Mouse (Mus musculus): ENCODE results near the gene Epha5. TPM values are rescaled to one million over a fixed set of nuclear protein-coding genes. Genes with fewer than 3 reads are reported as not detected.
A peak's percentile ranks its signal among the peaks of the same experiment; 100 is the strongest.

The Epha5 gene
- total RNA-seq, 2 experiments from 2014 or later: 129 to 137 TPM

- H3K27ac ChIP-seq: no peak overlapping the region
- H3K4me3 ChIP-seq: no peak overlapping the region
- TF ChIP-seq CTCF (conservative IDR thresholded peaks at IDR 0.05): no peak
- no peak for DNase-seq (ENCODE audit: low spot score in 2 of 2)
Measured at GRCm38 (mm10) chr5:84346728-84347499, 70.3 kb downstream of the Epha5 start.

- DNase-seq (ENCODE audit: low spot score in 2 of 2): no peak
- TF ChIP-seq CTCF (conservative IDR thresholded peaks at IDR 0.05): no peak
- Histone ChIP-seq H3K4me3 (no peak overlapping the region), H3K27ac (no peak overlapping the region)
Measured at GRCm38 (mm10) chr5:84335834-84336465, 81.2 kb downstream of the Epha5 start.

GRCm38 (mm10) chr5:84334481-84334880 lies 82.7 kb downstream of the Epha5 start:
- no peak for DNase-seq (ENCODE audit: low spot score in 2 of 2)
- TF ChIP-seq CTCF (conservative IDR thresholded peaks at IDR 0.05): no peak
- Histone ChIP-seq H3K4me3 (no peak overlapping the region), H3K27ac (no peak overlapping the region)

GRCm38 (mm10) chr5:84331631-84332030 lies 85.6 kb downstream of the Epha5 start:
- no peak for TF ChIP-seq CTCF (conservative IDR thresholded peaks at IDR 0.05)
- H3K4me3 ChIP-seq: no peak overlapping the region
- H3K27ac ChIP-seq: no peak overlapping the region
- no peak for DNase-seq (ENCODE audit: low spot score in 2 of 2)

GRCm38 (mm10) chr5:84320553-84320952 lies 96.6 kb downstream of the Epha5 start:
- Histone ChIP-seq H3K4me3 (no peak overlapping the region), H3K27ac (no peak overlapping the region)
- DNase-seq (ENCODE audit: low spot score in 2 of 2): no peak
- no peak for TF ChIP-seq CTCF (conservative IDR thresholded peaks at IDR 0.05)

- H3K4me3 ChIP-seq: no peak overlapping the region
- TF ChIP-seq CTCF (conservative IDR thresholded peaks at IDR 0.05): no peak
- no peak overlapping the region for H3K27ac ChIP-seq
- DNase-seq (ENCODE audit: low spot score in 2 of 2): no peak
Measured at GRCm38 (mm10) chr5:84320138-84320537, 97.0 kb downstream of the Epha5 start.

GRCm38 (mm10) chr5:84318814-84319340 lies 98.3 kb downstream of the Epha5 start:
- Histone ChIP-seq H3K4me3 (no peak overlapping the region), H3K27ac (no peak overlapping the region)
- no peak for DNase-seq (ENCODE audit: low spot score in 2 of 2)
- TF ChIP-seq CTCF (conservative IDR thresholded peaks at IDR 0.05): no peak

- Histone ChIP-seq H3K4me3 (no peak overlapping the region), H3K27ac (no peak overlapping the region)
- no peak for TF ChIP-seq CTCF (conservative IDR thresholded peaks at IDR 0.05)
- DNase-seq (ENCODE audit: low spot score in 2 of 2): no peak
Measured at GRCm38 (mm10) chr5:84317839-84318238, 99.3 kb downstream of the Epha5 start.

- no peak for DNase-seq (ENCODE audit: low spot score in 2 of 2)
- TF ChIP-seq CTCF (conservative IDR thresholded peaks at IDR 0.05): no peak
- Histone ChIP-seq H3K4me3 (no peak overlapping the region), H3K27ac (no peak overlapping the region)
Measured at GRCm38 (mm10) chr5:84313619-84314018, 103.6 kb downstream of the Epha5 start.

- no peak overlapping the region for H3K4me3 ChIP-seq
- H3K27ac ChIP-seq: no peak overlapping the region
- DNase-seq (ENCODE audit: low spot score in 2 of 2): no peak
- no peak for TF ChIP-seq CTCF (conservative IDR thresholded peaks at IDR 0.05)
Measured at GRCm38 (mm10) chr5:84298878-84299736, 118.1 kb downstream of the Epha5 start.

- DNase-seq (ENCODE audit: low spot score in 2 of 2): no peak
- no peak overlapping the region for H3K4me3 ChIP-seq
- H3K27ac ChIP-seq: no peak overlapping the region
- TF ChIP-seq CTCF (conservative IDR thresholded peaks at IDR 0.05): no peak
Measured at GRCm38 (mm10) chr5:84289429-84289977, 127.7 kb downstream of the Epha5 start.

GRCm38 (mm10) chr5:84281290-84282017 lies 135.7 kb downstream of the Epha5 start:
- DNase-seq (ENCODE audit: low spot score in 2 of 2): no peak
- no peak for TF ChIP-seq CTCF (conservative IDR thresholded peaks at IDR 0.05)
- H3K4me3 ChIP-seq: peak overlapping the region; percentile 52
- H3K27ac ChIP-seq: peak overlapping the region; percentile 46; the same call in 1 of the 2 replicates

All from layer of hippocampus, adult 2 months (tissue).